Comparison of ENCODE assay signal across 9 mouse cellular contexts in genomic region chr7:123108058-123109055, GRCm38 (mm10). TPM values are rescaled to one million over a fixed set of nuclear protein-coding genes. Genes with fewer than 3 reads are reported as not detected.
DNase-seq lines count a peak whose midpoint lies in the region; ATAC-seq and TF ChIP-seq lines count a peak whose summit lies in the region.
"Had no signal": no experiment of that assay in that cellular context is flagged by ENCODE, and none has a peak within 500 bp of the region (broad histone marks: within the 10 kb centered on the region; RNA-seq: fewer than 3 reads in every experiment).

No protein-coding gene starts in this region.

- 49% methylated on average over 13 of the region's 13 CpGs for WGBS in heart, embryonic 11.5 days (ENCODE audit: insufficient replicate concordance)
- WGBS in stomach, postnatal 0 days = 44% methylated on average over 13 of the region's 13 CpGs
- 72% methylated on average over 13 of the region's 13 CpGs for WGBS in hindbrain, embryonic 10.5 days

- no peaks in the 10 kb centered on the region for H3K27me3 ChIP-seq in heart, embryonic 11.5 days (ENCODE audit: control insufficient read depth, insufficient read depth, low read length)
- H3K27me3 ChIP-seq in stomach, postnatal 0 days (ENCODE audit: control insufficient read depth, insufficient read depth, low read length) = no peaks in the 10 kb centered on the region
- no peaks in the 10 kb centered on the region for H3K27me3 ChIP-seq in hindbrain, embryonic 10.5 days (ENCODE audit: insufficient read depth, poor library complexity, severe bottlenecking)
- H3K27me3 ChIP-seq: midbrain, embryonic 12.5 days had no signal

- H3K27ac ChIP-seq in heart, embryonic 11.5 days (ENCODE audit: low read depth, low read length) = peak overlapping the region; percentile 62
- peak overlapping the region; percentile 77 for H3K27ac ChIP-seq in stomach, postnatal 0 days (replicated peaks)
- H3K27ac ChIP-seq in hindbrain, embryonic 10.5 days = no peak overlapping the region
- H3K27ac ChIP-seq: midbrain, embryonic 12.5 days had no signal

- H3K4me3 ChIP-seq in heart, embryonic 11.5 days (ENCODE audit: low read depth, low read length) = no peak overlapping the region
- H3K4me3 ChIP-seq in stomach, postnatal 0 days (ENCODE audit: low read depth, low read length) = no peak overlapping the region
- H3K4me3 ChIP-seq in hindbrain, embryonic 10.5 days = no peak overlapping the region
- H3K4me3 ChIP-seq: midbrain, embryonic 12.5 days had no signal

- H3K9me3 ChIP-seq in heart, embryonic 11.5 days (replicated peaks; ENCODE audit: control insufficient read depth, low read length) = no peaks in the 10 kb centered on the region
- no peaks in the 10 kb centered on the region for H3K9me3 ChIP-seq in stomach, postnatal 0 days (ENCODE audit: control insufficient read depth, low read length)
- H3K9me3 ChIP-seq in hindbrain, embryonic 10.5 days = no peaks in the 10 kb centered on the region
- H3K9me3 ChIP-seq: midbrain, embryonic 12.5 days had no signal

- peaks cover 4% of the 10 kb centered on the region; the same call in 1 of the 2 replicates for H3K4me1 ChIP-seq in heart, embryonic 11.5 days (ENCODE audit: control insufficient read depth, insufficient read depth, low read length)
- H3K4me1 ChIP-seq in stomach, postnatal 0 days (replicated peaks; ENCODE audit: control insufficient read depth, insufficient read depth) = peaks cover 8% of the 10 kb centered on the region; the same call in 1 of the 2 replicates
- H3K4me1 ChIP-seq in hindbrain, embryonic 10.5 days (replicated peaks) = peaks cover 11% of the 10 kb centered on the region

- TF ChIP-seq CTCF in stomach, postnatal 0 days (IDR thresholded peaks at IDR 0.05; ENCODE audit: low read depth) = no peak

- no peak for TF ChIP-seq EP300 in stomach, postnatal 0 days (optimal IDR thresholded peaks at IDR 0.05)

- no peaks in the 10 kb centered on the region for H3K36me3 ChIP-seq in heart, embryonic 11.5 days (ENCODE audit: control insufficient read depth, insufficient read depth, low read length)
- no peaks in the 10 kb centered on the region for H3K36me3 ChIP-seq in stomach, postnatal 0 days (ENCODE audit: control insufficient read depth, insufficient read depth, low read length)
- H3K36me3 ChIP-seq in hindbrain, embryonic 10.5 days = no peaks in the 10 kb centered on the region
- H3K36me3 ChIP-seq: midbrain, embryonic 12.5 days had no signal

- intact Hi-C loops in left cerebral cortex, postnatal 25 days (cut with DNase I) = no loop called here

- H3K9ac ChIP-seq in heart, embryonic 11.5 days (ENCODE audit: low read depth, low read length) = no peak overlapping the region
- no peak overlapping the region for H3K9ac ChIP-seq in stomach, postnatal 0 days (ENCODE audit: low read length)
- H3K9ac ChIP-seq: midbrain, embryonic 12.5 days had no signal

- no peak overlapping the region for H3K4me2 ChIP-seq in heart, embryonic 11.5 days
- no peak overlapping the region for H3K4me2 ChIP-seq in stomach, postnatal 0 days (replicated peaks; ENCODE audit: low read depth)
- H3K4me2 ChIP-seq: midbrain, embryonic 12.5 days had no signal

- no peak for ATAC-seq in heart, embryonic 11.5 days (replicated peaks; ENCODE audit: insufficient number of reproducible peaks, low FRiP score, low TSS enrichment)
- ATAC-seq in stomach, postnatal 0 days (ENCODE audit: low FRiP score, low TSS enrichment) = peak; percentile 90

- no peak for DNase-seq in heart, postnatal 4 days
- peak; percentile 58 to 62 for DNase-seq in urinary bladder, postnatal 36 days (ENCODE audit: low spot score in 2 of 2)
- DNase-seq in urinary bladder, postnatal 10 days (ENCODE audit: low spot score) = no peak
- peak; percentile 42 to 69 for DNase-seq in left cerebral cortex, postnatal 25 days (ENCODE audit: low spot score in 2 of 2)
- DNase-seq in stomach, postnatal 0 days (ENCODE audit: low spot score) = peak; percentile 83
- no peak for DNase-seq in hindbrain, embryonic 10.5 days (ENCODE audit: low spot score)
- no peak for DNase-seq in thymus, postnatal 4 days

RNA-seq across cellular contexts. Expression of gene Tnrc6a, which starts 15.3 kb away (rescaled TPM):
- 37.6 and 44.8 TPM in 2 replicates for polyA plus RNA-seq in heart, embryonic 11.5 days (2014; fragmentation: Nextera tagmentation; extraction: Ambion mirVana)
- 10 to 100 TPM; 44.5 to 50.1 TPM for total RNA-seq in heart, postnatal 4 days (2021)
- 10 to 100 TPM; 49.6 to 54.1 TPM for total RNA-seq in left cerebral cortex, postnatal 25 days (2021)
- polyA plus RNA-seq in stomach, postnatal 0 days (2015; fragmentation: Nextera tagmentation; extraction: Ambion mirVana) = 35.8 and 44.2 TPM in 2 replicates
- polyA plus RNA-seq in hindbrain, embryonic 10.5 days (2016; fragmentation: Nextera tagmentation; extraction: Ambion mirVana) = 51.5 and 58.1 TPM in 2 replicates

Comparison
In these comparisons a context has a peak if more than half of its experiments do, and no peak if none do; other contexts are left out.
1. DNase-seq: peak in urinary bladder, postnatal 36 days (2 of 2), left cerebral cortex, postnatal 25 days (2 of 2) and stomach, postnatal 0 days (single experiment); none in heart, postnatal 4 days (single experiment), urinary bladder, postnatal 10 days (single experiment), hindbrain, embryonic 10.5 days (single experiment) and thymus, postnatal 4 days (single experiment).